Mouse (Mus musculus) heart, embryonic 12.5 days (tissue): ENCODE measurements around the gene Pde8a. TPM values are rescaled to one million over a fixed set of nuclear protein-coding genes. Genes with fewer than 3 reads are reported as not detected.
"Not testable (repeated sequence)": the region's sequence is repeated elsewhere in the genome, so short reads cannot be mapped to it uniquely, and the experiment has no call there.

Source experiments
- ATAC-seq: fragments of 200-750 bp; cut with Nextera tagmentation; 2 replicates; pipeline ENCODE4 v1.8.0; 2017; ENCODE audit warnings: moderate TSS enrichment, moderate library complexity; ENCODE audit not compliant: insufficient number of reproducible peaks, low FRiP score
- H3K27ac ChIP-seq: fragments of 300-500 bp; sonication (generic); 2 replicates; pipeline ENCODE4 v1.5.1; 2016; ENCODE audit warnings: mild to moderate bottlenecking, moderate library complexity; ENCODE audit not compliant: poor library complexity, severe bottlenecking
- H3K27me3 ChIP-seq: fragments of 300-500 bp; sonication (generic); replicated peaks from 2 replicates; pipeline ENCODE4 v1.6.1; 2016; ENCODE audit warnings: mild to moderate bottlenecking, moderate library complexity
- H3K36me3 ChIP-seq: fragments of 300-500 bp; sonication (generic); 2 replicates; pipeline ENCODE4 v1.6.1; 2016; ENCODE audit warnings: mild to moderate bottlenecking, moderate library complexity
- H3K4me1 ChIP-seq: fragments of 300-500 bp; sonication (generic); replicated peaks from 2 replicates; pipeline ENCODE4 v1.6.1; 2016; ENCODE audit warnings: mild to moderate bottlenecking
- H3K4me2 ChIP-seq: fragments of 300-500 bp; sonication (generic); 2 replicates; pipeline ENCODE4 v1.6.1; 2016; ENCODE audit warnings: mild to moderate bottlenecking, moderate library complexity
- H3K4me3 ChIP-seq: fragments of 300-500 bp; sonication (generic); 2 replicates; pipeline ENCODE4 v1.5.1; 2016; ENCODE audit warnings: mild to moderate bottlenecking
- H3K9ac ChIP-seq: fragments of 300-500 bp; sonication (generic); 2 replicates; pipeline ENCODE4 v1.6.1; 2016; ENCODE audit warnings: mild to moderate bottlenecking, moderate library complexity
- H3K9me3 ChIP-seq: fragments of 300-500 bp; sonication (generic); replicated peaks from 2 replicates; pipeline ENCODE4 v1.6.1; 2016; ENCODE audit warnings: mild to moderate bottlenecking, moderate library complexity
- WGBS: fragments of 180-500 bp; shearing (Covaris S2); methylation state at CpG from one replicate; pipeline ENCODE4 v1.1.7; 2016; 5-methylcytosine and 5-hydroxymethylcytosine counted together
- polyA plus RNA-seq: library from polyadenylated mRNA; unstranded; fragments of >200 nt; fragmentation: Nextera tagmentation; extraction: Ambion mirVana; gene quantifications from 2 replicates; pipeline ENCODE4 v1.2.1, GENCODE M21; 2016

The Pde8a gene
- polyA plus RNA-seq, 1 experiment from 2014 or later: 3.9 TPM

DNA sequence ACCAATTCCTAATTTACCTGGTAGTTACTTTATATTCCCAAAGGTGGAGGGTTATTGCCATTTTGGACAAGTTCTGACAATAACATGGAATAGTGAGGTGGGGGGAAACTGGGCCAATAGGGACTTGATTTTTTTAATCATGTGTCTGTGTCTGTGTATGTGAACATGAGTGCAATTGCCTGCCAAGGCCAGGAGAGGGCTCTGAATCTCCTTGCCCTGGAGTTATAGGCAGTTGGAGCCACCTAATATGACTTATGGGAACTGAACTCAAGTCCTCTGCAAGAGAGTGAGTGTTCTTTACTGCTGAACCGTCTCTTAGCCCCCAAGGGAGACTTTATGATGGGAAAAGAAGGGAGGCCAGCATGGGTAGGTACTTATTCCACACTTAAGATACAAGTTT, 28.7 kb upstream of the Pde8a start:
- Histone ChIP-seq H3K9me3 (no peaks in the 10 kb centered on the region), H3K4me1 (0 out of 2 replicates have a peak, but pooled peaks cover under 1% of the 10 kb centered on the region), H3K4me2 (no peak overlapping the region), H3K4me3 (no peak overlapping the region), H3K27me3 (no peaks in the 10 kb centered on the region), H3K9ac (no peak overlapping the region), H3K27ac (no peak overlapping the region), H3K36me3 (no peaks in the 10 kb centered on the region)
- 84% methylated on average over 1 of the region's 1 CpGs for WGBS
- no peak for ATAC-seq

DNA sequence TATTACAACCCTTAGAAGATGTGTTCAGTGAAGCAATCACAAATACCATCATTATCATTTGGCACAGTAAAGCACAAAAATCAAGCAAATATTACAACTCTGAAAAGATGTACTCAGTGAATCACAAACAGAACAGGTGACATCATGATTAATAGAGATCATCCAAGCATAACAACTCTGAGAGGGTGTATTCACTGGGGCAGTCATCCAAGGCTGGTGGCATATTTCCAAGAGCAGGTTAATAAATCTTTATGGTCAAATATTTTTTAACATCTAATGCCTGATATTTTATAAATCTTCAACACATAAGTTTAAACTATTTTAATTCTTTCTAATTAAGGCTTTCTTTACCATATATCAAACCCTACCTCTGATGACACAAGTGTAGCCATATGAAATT, 27.4 kb upstream of the Pde8a start:
- H3K27me3 ChIP-seq, H3K9me3 ChIP-seq, H3K36me3 ChIP-seq: not testable (repeated sequence)

DNA sequence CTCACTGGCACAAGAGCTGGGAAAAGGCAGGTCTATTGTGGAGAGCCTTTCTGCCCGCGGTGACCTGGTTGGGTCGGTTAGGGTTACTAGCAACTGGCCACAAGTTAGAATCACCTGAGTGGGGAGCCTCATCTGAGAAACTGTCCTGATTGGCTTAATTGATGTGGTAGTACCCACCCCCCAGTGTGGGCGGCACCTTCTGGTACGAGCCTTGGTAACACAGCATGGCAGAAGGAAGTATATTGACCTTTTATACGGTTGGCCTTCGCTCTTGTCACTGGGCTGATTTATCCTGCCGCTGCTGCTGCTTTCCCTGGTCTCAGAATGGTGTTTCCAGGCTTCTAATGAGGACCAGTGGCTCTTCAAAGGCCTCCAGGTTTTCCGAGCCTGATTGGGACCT, 24.2 kb upstream of the Pde8a start:
- no peaks in the 10 kb centered on the region for H3K4me1 ChIP-seq
- no peaks in the 10 kb centered on the region for H3K36me3 ChIP-seq
- no peak overlapping the region for H3K4me2 ChIP-seq
- 72% methylated on average over 9 of the region's 9 CpGs for WGBS
- no peak overlapping the region for H3K4me3 ChIP-seq
- H3K9me3 ChIP-seq: no peaks in the 10 kb centered on the region
- H3K27ac ChIP-seq: no peak overlapping the region
- H3K9ac ChIP-seq: no peak overlapping the region
- ATAC-seq: no peak
- no peaks in the 10 kb centered on the region for H3K27me3 ChIP-seq

More for the DNA sequence above, 27.4 kb upstream of the Pde8a start:
- H3K4me1 ChIP-seq, ATAC-seq, H3K27ac ChIP-seq, H3K9ac ChIP-seq, H3K4me2 ChIP-seq, H3K4me3 ChIP-seq: not testable (repeated sequence)

DNA sequence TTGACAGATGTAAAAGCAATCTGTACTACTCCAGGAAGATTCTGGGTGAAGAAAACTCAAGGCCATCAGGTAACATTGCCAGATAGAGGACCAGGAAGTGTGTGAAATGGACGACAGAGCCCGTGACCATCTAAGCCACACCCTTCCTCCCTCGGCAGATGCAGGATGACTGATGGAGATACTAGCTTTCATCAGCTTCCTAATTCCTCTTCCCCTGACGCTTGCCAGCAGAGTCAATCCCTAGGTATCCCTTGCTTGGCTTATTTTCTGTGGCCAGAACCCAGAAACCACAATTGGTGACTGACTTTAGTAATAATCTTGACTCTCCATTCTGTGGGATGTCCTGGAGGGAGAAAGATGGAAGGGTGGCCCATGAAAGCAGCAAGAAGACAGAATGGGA, 17.9 kb upstream of the Pde8a start:
- no peak for ATAC-seq
- H3K4me2 ChIP-seq: no peak overlapping the region
- no peak overlapping the region for H3K9ac ChIP-seq
- no peaks in the 10 kb centered on the region for H3K36me3 ChIP-seq
- no peaks in the 10 kb centered on the region for H3K27me3 ChIP-seq
- no peak overlapping the region for H3K4me3 ChIP-seq
- H3K9me3 ChIP-seq: no peaks in the 10 kb centered on the region
- H3K27ac ChIP-seq: no peak overlapping the region
- peaks cover 7% of the 10 kb centered on the region; the same call in 1 of the 2 replicates for H3K4me1 ChIP-seq
- 34% methylated on average over 4 of the region's 4 CpGs for WGBS

DNA sequence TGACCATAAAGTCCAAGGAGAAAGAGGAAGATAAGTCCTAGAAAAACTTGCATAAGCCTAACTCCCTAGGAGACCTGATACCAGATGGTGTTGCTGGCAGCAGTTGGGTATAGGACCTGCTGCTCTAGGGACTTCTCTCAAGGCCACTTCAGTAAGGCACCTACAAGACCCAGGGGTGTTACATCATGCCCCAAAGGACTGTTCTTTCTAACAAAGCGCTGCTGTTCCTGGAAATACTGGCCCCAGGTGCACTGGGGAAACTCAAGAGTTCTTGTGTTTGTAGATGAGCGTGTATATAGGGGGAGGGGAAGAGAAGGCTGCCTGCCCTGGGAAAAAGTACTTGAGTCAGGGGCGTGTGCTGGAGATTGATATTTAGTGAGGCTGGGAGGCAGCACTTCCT, 16.6 kb upstream of the Pde8a start:
- Histone ChIP-seq H3K4me3 (no peak overlapping the region), H3K36me3 (no peaks in the 10 kb centered on the region), H3K4me1 (peaks cover 7% of the 10 kb centered on the region; the same call in 1 of the 2 replicates), H3K27me3 (no peaks in the 10 kb centered on the region), H3K27ac (no peak overlapping the region), H3K9me3 (no peaks in the 10 kb centered on the region), H3K9ac (no peak overlapping the region), H3K4me2 (no peak overlapping the region)
- ATAC-seq: no peak
- WGBS: 61% methylated on average over 3 of the region's 3 CpGs

DNA sequence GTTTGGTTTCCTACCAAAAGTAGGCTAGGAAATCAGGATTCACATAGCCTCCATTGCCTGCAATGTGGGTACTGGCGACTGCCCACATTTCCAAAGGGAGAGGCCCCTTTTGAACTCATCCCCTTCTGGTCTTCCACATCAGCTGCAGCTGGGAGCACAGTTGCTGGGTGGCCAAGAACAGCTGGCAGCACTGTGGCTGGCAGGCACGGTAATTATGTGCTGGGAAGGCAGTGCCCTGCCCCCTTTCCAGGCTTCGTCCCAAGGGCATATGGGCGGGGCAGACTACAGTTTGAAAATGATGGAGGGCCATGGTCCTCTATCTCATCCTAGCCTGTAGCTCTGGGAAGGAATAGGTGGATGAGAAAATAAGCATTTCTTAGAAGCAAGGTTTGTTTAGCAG, 14.9 kb upstream of the Pde8a start:
- H3K27me3 ChIP-seq: no peaks in the 10 kb centered on the region
- 40% methylated on average over 4 of the region's 4 CpGs for WGBS
- no peak overlapping the region for H3K4me2 ChIP-seq
- H3K9me3 ChIP-seq: no peaks in the 10 kb centered on the region
- no peak overlapping the region for H3K9ac ChIP-seq
- H3K27ac ChIP-seq: no peak overlapping the region
- H3K4me1 ChIP-seq: peaks cover 13% of the 10 kb centered on the region; the same call in 1 of the 2 replicates
- H3K4me3 ChIP-seq: no peak overlapping the region
- no peak for ATAC-seq
- no peaks in the 10 kb centered on the region for H3K36me3 ChIP-seq

DNA sequence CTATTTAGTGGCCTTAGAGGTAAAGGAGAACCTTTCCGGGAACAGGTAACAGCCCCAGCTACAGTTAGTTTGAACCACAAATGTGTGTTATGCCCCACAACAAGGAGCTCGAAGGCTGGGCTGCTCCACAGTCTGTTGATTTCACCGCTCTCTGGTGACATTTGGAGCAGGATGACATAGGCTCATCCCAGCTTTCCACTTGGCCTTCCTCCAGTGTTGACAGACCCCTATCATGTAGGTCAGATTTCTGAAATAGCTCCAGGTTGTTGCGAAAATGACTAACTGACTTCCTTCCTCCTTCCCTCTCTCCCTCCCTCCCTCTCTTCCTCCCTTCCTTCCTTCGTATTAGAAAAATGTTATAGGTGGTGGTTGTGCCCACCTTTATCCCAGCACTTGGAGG, 14.3 kb upstream of the Pde8a start:
- ATAC-seq: no peak
- no peak overlapping the region for H3K9ac ChIP-seq
- WGBS: 47% methylated on average over 5 of the region's 5 CpGs
- peaks cover 15% of the 10 kb centered on the region; the same call in 1 of the 2 replicates for H3K4me1 ChIP-seq
- H3K9me3 ChIP-seq: no peaks in the 10 kb centered on the region
- no peak overlapping the region for H3K27ac ChIP-seq
- no peaks in the 10 kb centered on the region for H3K27me3 ChIP-seq
- H3K4me3 ChIP-seq: no peak overlapping the region
- H3K4me2 ChIP-seq: no peak overlapping the region
- no peaks in the 10 kb centered on the region for H3K36me3 ChIP-seq

DNA sequence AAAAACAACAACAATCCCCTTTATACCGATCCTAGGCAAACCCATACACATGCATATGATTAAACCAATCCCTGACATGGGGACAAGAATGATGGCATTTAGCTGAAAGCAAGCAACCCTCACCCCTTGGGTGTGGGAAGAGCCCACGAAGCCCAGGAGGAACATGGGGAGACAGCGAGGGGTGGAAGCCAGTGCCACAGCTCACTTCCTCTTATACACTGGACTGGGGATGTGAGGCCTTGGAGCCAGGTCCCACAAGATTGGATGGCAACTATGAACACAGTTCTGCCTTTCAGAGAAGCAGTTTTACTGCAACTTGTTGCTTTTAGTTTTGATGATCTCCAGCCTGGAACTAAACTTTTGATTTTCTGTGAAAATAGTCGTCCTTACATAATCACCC, 13.6 kb upstream of the Pde8a start:
- Histone ChIP-seq H3K9me3 (no peaks in the 10 kb centered on the region), H3K4me1 (peaks cover 15% of the 10 kb centered on the region; the same call in 1 of the 2 replicates), H3K27me3 (no peaks in the 10 kb centered on the region), H3K4me2 (no peak overlapping the region), H3K27ac (no peak overlapping the region), H3K9ac (no peak overlapping the region), H3K4me3 (no peak overlapping the region), H3K36me3 (no peaks in the 10 kb centered on the region)
- no peak for ATAC-seq
- WGBS: 59% methylated on average over 4 of the region's 4 CpGs

DNA sequence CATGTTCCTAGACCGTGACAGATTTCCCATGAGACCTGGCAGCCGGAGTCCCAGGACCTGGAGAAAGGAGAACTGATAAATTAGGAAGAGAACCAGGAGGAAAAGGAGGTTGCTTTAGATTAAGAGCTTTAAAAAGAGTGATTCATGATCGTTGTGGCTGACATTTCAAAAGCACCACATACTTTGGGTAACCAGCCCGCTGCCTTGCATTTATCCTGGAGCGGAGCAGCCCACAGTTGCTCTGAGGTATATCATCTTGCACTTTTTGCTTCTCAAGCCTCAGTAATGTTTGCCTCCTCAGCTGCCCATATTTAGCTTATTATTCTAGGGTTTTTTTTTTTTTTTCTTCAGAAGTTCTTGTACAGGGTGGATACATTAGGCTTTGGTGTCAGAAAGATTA, 11.0 kb upstream of the Pde8a start:
- no peak overlapping the region for H3K4me3 ChIP-seq
- H3K27ac ChIP-seq: no peak overlapping the region
- no peak overlapping the region for H3K9ac ChIP-seq
- H3K36me3 ChIP-seq: no peaks in the 10 kb centered on the region
- no peak overlapping the region for H3K4me2 ChIP-seq
- peaks cover 15% of the 10 kb centered on the region; the same call in 1 of the 2 replicates for H3K4me1 ChIP-seq
- ATAC-seq: no peak
- 50% methylated on average over 5 of the region's 5 CpGs for WGBS
- no peaks in the 10 kb centered on the region for H3K9me3 ChIP-seq
- H3K27me3 ChIP-seq: no peaks in the 10 kb centered on the region

DNA sequence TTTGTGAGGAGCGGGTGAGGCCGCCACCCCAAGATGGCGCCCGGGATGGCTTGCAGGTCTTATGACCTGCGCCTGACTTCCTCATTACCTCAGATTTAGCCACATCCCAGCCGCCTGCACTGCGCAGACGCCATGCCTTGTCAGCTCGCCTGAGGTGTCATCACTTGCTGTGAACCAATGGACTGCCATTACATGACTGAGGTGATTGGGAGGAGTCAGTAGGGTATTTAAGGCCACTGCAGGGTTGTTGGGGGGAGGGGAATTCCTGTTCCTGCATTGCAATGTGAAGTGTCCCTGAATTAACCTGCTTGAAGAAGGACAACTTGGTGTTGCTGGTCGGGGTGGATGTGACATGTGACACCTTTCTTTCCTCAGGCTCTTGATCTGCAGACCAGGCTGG, 9.8 kb upstream of the Pde8a start:
- not testable (repeated sequence) for H3K36me3 ChIP-seq, H3K9me3 ChIP-seq, H3K27ac ChIP-seq, ATAC-seq, H3K27me3 ChIP-seq, H3K4me2 ChIP-seq, H3K9ac ChIP-seq, H3K4me3 ChIP-seq
- WGBS: 77% methylated on average over 10 of the region's 10 CpGs
- H3K4me1 ChIP-seq: peaks cover 13% of the 10 kb centered on the region; the same call in 1 of the 2 replicates

DNA sequence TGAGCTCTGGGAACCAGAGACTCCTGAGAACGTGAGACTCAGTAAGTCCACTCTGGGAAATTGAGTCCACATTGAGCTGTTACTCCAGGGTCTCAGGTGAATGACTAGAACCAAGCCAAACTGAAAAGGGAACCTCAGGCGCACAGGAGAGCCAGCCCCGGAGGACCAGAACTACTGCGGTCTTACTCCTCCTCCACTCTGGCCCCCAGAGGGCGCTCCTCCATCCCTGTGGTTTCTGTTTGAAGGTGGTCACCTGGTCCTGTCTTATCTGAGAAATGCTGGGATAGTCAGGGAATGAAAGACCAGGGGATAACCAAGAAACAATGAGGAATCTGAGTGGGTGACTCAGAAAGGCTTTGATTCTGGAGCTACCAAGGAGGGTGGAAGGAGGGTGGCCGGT, 4.5 kb upstream of the Pde8a start:
- Histone ChIP-seq H3K27me3 (peaks cover 7% of the 10 kb centered on the region), H3K4me2 (no peak overlapping the region), H3K27ac (no peak overlapping the region), H3K9ac (no peak overlapping the region), H3K4me3 (no peak overlapping the region), H3K9me3 (no peaks in the 10 kb centered on the region), H3K36me3 (no peaks in the 10 kb centered on the region), H3K4me1 (peaks cover 21% of the 10 kb centered on the region)
- 19% methylated on average over 6 of the region's 6 CpGs for WGBS
- ATAC-seq: no peak

DNA sequence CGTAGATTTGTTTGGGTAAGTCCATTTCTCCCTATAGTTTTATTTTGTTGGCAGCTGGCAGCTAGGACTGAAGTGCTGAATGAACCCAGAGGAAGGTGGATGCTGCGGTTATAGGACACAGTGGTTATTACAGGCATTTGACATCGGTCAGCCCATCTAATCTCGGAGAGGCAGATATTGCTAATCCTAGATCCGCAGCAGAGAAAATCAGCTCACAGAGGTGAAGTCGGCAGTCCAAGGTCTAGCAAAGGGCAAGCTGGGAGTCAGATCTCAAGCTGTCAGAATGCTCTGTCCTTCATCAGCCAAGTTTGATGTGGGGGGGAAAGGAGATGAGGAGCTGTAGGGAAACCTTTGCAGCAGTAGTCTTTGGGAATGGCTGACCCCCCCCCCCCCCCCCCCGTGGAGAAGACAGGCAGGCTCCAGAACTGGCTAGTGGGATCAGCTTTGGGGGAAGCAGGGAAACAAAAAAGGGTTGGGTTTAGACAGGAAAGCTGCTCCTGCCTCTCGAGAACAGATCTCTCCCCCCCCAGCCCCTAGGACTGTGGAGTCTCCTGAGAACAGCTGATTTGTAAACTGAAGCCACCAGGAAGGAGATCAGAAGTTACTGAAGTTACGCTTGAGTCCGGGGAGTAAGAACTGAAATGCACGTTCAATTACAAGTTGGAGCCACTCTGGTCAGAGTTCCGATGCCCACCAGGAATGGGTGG, 3.3 kb upstream of the Pde8a start:
- H3K4me1 ChIP-seq: peaks cover 25% of the 10 kb centered on the region
- 35% methylated on average over 12 of the region's 12 CpGs for WGBS
- ATAC-seq: no peak
- no peak overlapping the region for H3K9ac ChIP-seq
- no peak overlapping the region for H3K4me3 ChIP-seq
- no peak overlapping the region for H3K27ac ChIP-seq
- H3K4me2 ChIP-seq: no peak overlapping the region
- H3K27me3 ChIP-seq: peaks cover 7% of the 10 kb centered on the region
- H3K9me3 ChIP-seq: no peaks in the 10 kb centered on the region
- no peaks in the 10 kb centered on the region for H3K36me3 ChIP-seq
